Mouse (Mus musculus) stomach, postnatal 0 days (tissue): Measurements from ENCODE around the gene Prpf3. TPM values are rescaled to one million over a fixed set of nuclear protein-coding genes. Genes with fewer than 3 reads are reported as not detected.
A peak's percentile ranks its signal among the peaks of the same experiment; 100 is the strongest.

Experiments used
- ATAC-seq: fragments of 200-750 bp; cut with Nextera tagmentation; 2 replicates; pipeline ENCODE4 v1.8.0; 2017; ENCODE audit not compliant: low FRiP score, low TSS enrichment
- DNase-seq: peaks from one replicate; pipeline ENCODE4 v3.0.0-alpha.2; 2016; ENCODE audit warnings: low spot score
- H3K27ac ChIP-seq: fragments of 300-500 bp; sonication (generic); replicated peaks from 2 replicates; pipeline ENCODE4 v1.5.1; 2014; ENCODE audit warnings: mild to moderate bottlenecking, control low read depth
- H3K27me3 ChIP-seq: fragments of 300-500 bp; sonication (generic); 2 replicates; pipeline ENCODE4 v1.6.1; 2014; ENCODE audit warnings: low read length; ENCODE audit not compliant: control insufficient read depth, insufficient read depth
- H3K36me3 ChIP-seq: fragments of 300-500 bp; sonication (generic); 2 replicates; pipeline ENCODE4 v1.6.1; 2014; ENCODE audit warnings: low read length, mixed read lengths; ENCODE audit not compliant: control insufficient read depth, insufficient read depth
- H3K4me1 ChIP-seq: fragments of 300-500 bp; sonication (generic); replicated peaks from 2 replicates; pipeline ENCODE4 v1.6.1; 2014; ENCODE audit warnings: antibody characterized with exemption; ENCODE audit not compliant: control insufficient read depth, insufficient read depth
- H3K4me2 ChIP-seq: fragments of 300-500 bp; sonication (generic); replicated peaks from 2 replicates; pipeline ENCODE4 v1.6.1; 2014; ENCODE audit warnings: low read depth, mild to moderate bottlenecking, control low read depth, moderate library complexity
- H3K4me3 ChIP-seq: fragments of 300-500 bp; sonication (generic); 2 replicates; pipeline ENCODE4 v1.5.1; 2014; ENCODE audit warnings: low read depth, low read length, control low read depth
- H3K9ac ChIP-seq: fragments of 300-500 bp; sonication (generic); 2 replicates; pipeline ENCODE4 v1.6.1; 2014; ENCODE audit warnings: mild to moderate bottlenecking, low read length, control low read depth, mixed read lengths
- H3K9me3 ChIP-seq: fragments of 300-500 bp; sonication (generic); 2 replicates; pipeline ENCODE4 v1.6.1; 2016; ENCODE audit warnings: low read length; ENCODE audit not compliant: control insufficient read depth
- CTCF ChIP-seq: IDR thresholded peaks from 2 replicates; pipeline ENCODE4 v1.5.1; 2016; ENCODE audit warnings: antibody characterized with exemption, low read depth, mild to moderate bottlenecking, moderate library complexity
- EP300 ChIP-seq: optimal IDR thresholded peaks from 2 replicates; pipeline ENCODE3; 2016; ENCODE audit warnings: antibody characterized with exemption
- WGBS: fragments of 180-500 bp; shearing (Covaris S2); extraction: QIAGEN DNeasy Blood & Tissue Kit; methylation state at CpG from one replicate; pipeline ENCODE4 v1.1.7; 2014; 5-methylcytosine and 5-hydroxymethylcytosine counted together
- polyA plus RNA-seq: library from polyadenylated mRNA; unstranded; fragments of >200 nt; fragmentation: Nextera tagmentation; extraction: Ambion mirVana; gene quantifications from 2 replicates; pipeline ENCODE4 v1.2.1, GENCODE M21; 2015

Gene Prpf3
- polyA plus RNA-seq, 1 experiment from 2014 or later: 13.8 TPM

GRCm38 (mm10) chr3:95826275-95826674 is 29.4 kb downstream of the Prpf3 start:
- Histone ChIP-seq H3K9ac (no peak overlapping the region), H3K4me2 (no peak overlapping the region), H3K27me3 (no peaks in the 10 kb centered on the region), H3K9me3 (no peaks in the 10 kb centered on the region), H3K4me3 (no peak overlapping the region), H3K27ac (no peak overlapping the region), H3K36me3 (peaks cover 14% of the 10 kb centered on the region), H3K4me1 (no peaks in the 10 kb centered on the region)
- ATAC-seq: no peak
- no peak for DNase-seq
- 56% methylated on average over 2 of the region's 2 CpGs for WGBS
- TF ChIP-seq EP300 (no peak), CTCF (no peak)

- H3K4me3 ChIP-seq: peak overlapping the region; percentile 52
- peak overlapping the region; percentile 96 for H3K27ac ChIP-seq
- no peak for DNase-seq
- no peaks in the 10 kb centered on the region for H3K27me3 ChIP-seq
- WGBS: 28% methylated on average over 10 of the region's 10 CpGs
- H3K36me3 ChIP-seq: no peaks in the 10 kb centered on the region
- H3K9ac ChIP-seq: 0 out of 2 replicates have a peak overlapping the region, but pooled peaks have one; percentile 68
- H3K9me3 ChIP-seq: no peaks in the 10 kb centered on the region
- H3K4me2 ChIP-seq: peak overlapping the region; percentile 57
- 0 out of 2 replicates have a peak, but pooled peaks have one; percentile 1 for ATAC-seq
- H3K4me1 ChIP-seq: no peaks in the 10 kb centered on the region
- TF ChIP-seq CTCF (no peak; the same call in 1 of the 2 replicates), EP300 (no peak)
These were observed 35.4 kb downstream of the Prpf3 start for GRCm38 (mm10) chr3:95820046-95821010.

- no peaks in the 10 kb centered on the region for H3K9me3 ChIP-seq
- ATAC-seq (peak; percentile 95), DNase-seq (peak; percentile 100)
- peak overlapping the region; percentile 68 for H3K9ac ChIP-seq
- H3K4me1 ChIP-seq: no peaks in the 10 kb centered on the region
- no peaks in the 10 kb centered on the region for H3K27me3 ChIP-seq
- H3K4me2 ChIP-seq: peak overlapping the region; percentile 57
- under 1% methylated on average over 49 of the region's 49 CpGs for WGBS
- TF ChIP-seq CTCF (peak; percentile 38), EP300 (no peak)
- H3K4me3 ChIP-seq: peak overlapping the region; percentile 82
- peak overlapping the region; percentile 100 for H3K27ac ChIP-seq
- H3K36me3 ChIP-seq: no peaks in the 10 kb centered on the region
These were observed 36.2 kb downstream of the Prpf3 start for GRCm38 (mm10) chr3:95819351-95819985.

- peak; percentile 55 for ATAC-seq
- H3K27ac ChIP-seq: peak within 1 kb of the TSS; percentile 100
- WGBS: under 1% methylated on average over 60 of the region's 60 CpGs
These were observed 37.0 kb downstream of the Prpf3 start, which contains the start of gene Rprd2 for GRCm38 (mm10) chr3:95818571-95819288. Gene Rprd2, minus strand, starts transcription at chr3:95818863.

GRCm38 (mm10) chr3:95818026-95818511 is 37.6 kb downstream of the Prpf3 start:
- no peaks in the 10 kb centered on the region for H3K36me3 ChIP-seq
- DNase-seq: peak; percentile 63
- no peaks in the 10 kb centered on the region for H3K9me3 ChIP-seq
- H3K4me2 ChIP-seq: peak overlapping the region; percentile 61
- under 1% methylated on average over 21 of the region's 21 CpGs for WGBS
- H3K4me1 ChIP-seq: no peaks in the 10 kb centered on the region
- H3K27ac ChIP-seq: peak overlapping the region; percentile 100
- TF ChIP-seq CTCF (no peak), EP300 (no peak)
- no peaks in the 10 kb centered on the region for H3K27me3 ChIP-seq
- H3K9ac ChIP-seq: peak overlapping the region; percentile 98
- peak; percentile 3; the same call in 1 of the 2 replicates for ATAC-seq
- H3K4me3 ChIP-seq: peak overlapping the region; percentile 82

More at GRCm38 (mm10) chr3:95818571-95819288, 37.0 kb downstream of the Prpf3 start, which contains the start of gene Rprd2:
- TF ChIP-seq EP300 (no peak), CTCF (peak; percentile 23; the same call in 1 of the 2 replicates)
- Histone ChIP-seq H3K9ac (peak within 1 kb of the TSS; percentile 98), H3K4me3 (peak within 1 kb of the TSS; percentile 82), H3K9me3 (no peaks in the 10 kb centered on the region), H3K4me1 (no peaks in the 10 kb centered on the region), H3K27me3 (no peaks in the 10 kb centered on the region), H3K4me2 (peak within 1 kb of the TSS; percentile 61), H3K36me3 (no peaks in the 10 kb centered on the region)
- DNase-seq: peak; percentile 89
